Mouse (Mus musculus) forebrain, embryonic 11.5 days (tissue): ENCODE results near the gene Tmtc4. TPM values are rescaled to one million over a fixed set of nuclear protein-coding genes. Genes with fewer than 3 reads are reported as not detected.

Experiments
- ATAC-seq: fragments of 200-750 bp; cut with Nextera tagmentation; replicated peaks from 2 replicates; pipeline ENCODE4 v1.8.0; 2017; ENCODE audit warnings: moderate TSS enrichment; ENCODE audit not compliant: low FRiP score
- DNase-seq: peaks from one replicate; pipeline ENCODE4 v3.0.0-alpha.2; 2017; ENCODE audit warnings: low spot score
- H3K27ac ChIP-seq: fragments of 300-500 bp; sonication (generic); 2 replicates; pipeline ENCODE4 v1.5.1; 2014; ENCODE audit warnings: low read depth, low read length
- H3K27me3 ChIP-seq: fragments of 300-500 bp; sonication (generic); 2 replicates; pipeline ENCODE4 v1.6.1; 2014; ENCODE audit warnings: mild to moderate bottlenecking, low read length, mixed read lengths; ENCODE audit not compliant: control insufficient read depth, insufficient read depth
- H3K36me3 ChIP-seq: fragments of 300-500 bp; sonication (generic); 2 replicates; pipeline ENCODE4 v1.6.1; 2014; ENCODE audit warnings: mild to moderate bottlenecking, low read length, moderate library complexity, mixed read lengths; ENCODE audit not compliant: control insufficient read depth, insufficient read depth
- H3K4me1 ChIP-seq: fragments of 300-500 bp; sonication (generic); replicated peaks from 2 replicates; pipeline ENCODE4 v1.6.1; 2014; ENCODE audit warnings: low read length, mixed read lengths; ENCODE audit not compliant: control insufficient read depth, insufficient read depth
- H3K4me2 ChIP-seq: fragments of 300-500 bp; sonication (generic); 2 replicates; pipeline ENCODE4 v1.6.1; 2014; ENCODE audit warnings: low read depth, mild to moderate bottlenecking, low read length, moderate library complexity, mixed read lengths; ENCODE audit not compliant: severe bottlenecking
- H3K4me3 ChIP-seq: fragments of 300-500 bp; sonication (generic); 2 replicates; pipeline ENCODE4 v1.5.1; 2014; ENCODE audit warnings: low read depth, low read length
- H3K9ac ChIP-seq: fragments of 300-500 bp; sonication (generic); 2 replicates; pipeline ENCODE4 v1.6.1; 2014; ENCODE audit warnings: low read length
- H3K9me3 ChIP-seq: fragments of 300-500 bp; sonication (generic); 2 replicates; pipeline ENCODE4 v1.6.1; 2016; ENCODE audit warnings: low read length, mixed read lengths; ENCODE audit not compliant: control insufficient read depth
- WGBS: fragments of 180-500 bp; shearing (Covaris S2); extraction: QIAGEN DNeasy Blood & Tissue Kit; methylation state at CpG from one replicate; pipeline ENCODE4 v1.1.7; 2014; 5-methylcytosine and 5-hydroxymethylcytosine counted together
- polyA plus RNA-seq: library from polyadenylated mRNA; unstranded; fragments of >200 nt; fragmentation: Nextera tagmentation; extraction: Ambion mirVana; gene quantifications from 2 replicates; pipeline ENCODE4 v1.2.1, GENCODE M21; 2014

Gene Tmtc4
- polyA plus RNA-seq, 1 experiment from 2014 or later: 37.2 TPM

DNA sequence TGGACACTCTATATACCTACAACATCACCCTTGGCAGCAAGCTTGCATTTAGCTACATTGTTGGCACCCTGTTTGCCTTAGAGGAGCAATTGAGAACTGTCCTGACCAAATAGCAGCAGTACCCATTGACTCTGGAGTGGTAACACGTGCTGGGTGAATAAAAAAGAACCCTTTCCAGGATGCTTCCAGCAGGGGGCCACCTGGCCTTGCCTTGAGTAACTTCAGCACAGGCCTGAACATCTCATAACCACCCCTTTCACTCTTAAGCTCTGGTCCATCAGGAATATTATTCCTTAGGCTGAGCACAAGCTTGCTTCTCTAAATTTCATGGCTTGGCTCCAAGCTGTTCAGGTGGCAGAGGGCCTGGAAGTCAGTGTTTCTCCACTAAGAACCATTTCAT lies 30.5 kb downstream of the Tmtc4 start:
- 18% methylated on average over 1 of the region's 1 CpGs for WGBS

DNA sequence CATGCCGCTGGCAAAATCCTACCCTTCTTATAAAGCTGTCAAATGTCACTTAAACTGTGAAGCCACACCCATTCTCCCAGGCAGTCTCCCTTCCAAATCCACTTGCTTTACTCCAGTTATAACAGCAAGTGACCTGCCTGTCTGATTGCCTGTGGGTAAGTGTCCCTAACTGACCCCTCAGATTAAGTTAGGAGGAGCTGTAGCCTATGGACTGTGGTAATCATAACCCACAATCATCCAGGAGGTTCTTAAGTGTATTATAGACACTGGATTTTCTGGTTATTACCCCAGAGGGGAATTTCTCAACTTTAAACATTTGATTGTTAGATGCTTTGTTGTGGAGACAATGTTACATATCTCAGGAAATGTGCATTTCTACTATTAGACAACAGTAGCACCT lies 31.3 kb downstream of the Tmtc4 start:
- no peaks in the 10 kb centered on the region for H3K4me1 ChIP-seq
- H3K4me2 ChIP-seq: no peak overlapping the region
- no peak for ATAC-seq
- no peaks in the 10 kb centered on the region; the same call in 1 of the 2 replicates for H3K36me3 ChIP-seq
- no peaks in the 10 kb centered on the region for H3K27me3 ChIP-seq
- H3K9me3 ChIP-seq: no peaks in the 10 kb centered on the region
- WGBS: 94% methylated on average over 1 of the region's 1 CpGs
- H3K4me3 ChIP-seq: no peak overlapping the region
- H3K27ac ChIP-seq: no peak overlapping the region
- no peak overlapping the region for H3K9ac ChIP-seq
- DNase-seq: no peak

More for the DNA sequence above, 30.5 kb downstream of the Tmtc4 start:
- DNase-seq (peak; percentile 63), ATAC-seq (peak; percentile 48; the same call in 1 of the 2 replicates)
- H3K4me2 ChIP-seq: no peak overlapping the region
- no peak overlapping the region for H3K4me3 ChIP-seq
- H3K9me3 ChIP-seq: no peaks in the 10 kb centered on the region
- no peak overlapping the region for H3K9ac ChIP-seq
- H3K36me3 ChIP-seq: no peaks in the 10 kb centered on the region
- no peaks in the 10 kb centered on the region for H3K4me1 ChIP-seq
- no peaks in the 10 kb centered on the region for H3K27me3 ChIP-seq
- no peak overlapping the region for H3K27ac ChIP-seq

DNA sequence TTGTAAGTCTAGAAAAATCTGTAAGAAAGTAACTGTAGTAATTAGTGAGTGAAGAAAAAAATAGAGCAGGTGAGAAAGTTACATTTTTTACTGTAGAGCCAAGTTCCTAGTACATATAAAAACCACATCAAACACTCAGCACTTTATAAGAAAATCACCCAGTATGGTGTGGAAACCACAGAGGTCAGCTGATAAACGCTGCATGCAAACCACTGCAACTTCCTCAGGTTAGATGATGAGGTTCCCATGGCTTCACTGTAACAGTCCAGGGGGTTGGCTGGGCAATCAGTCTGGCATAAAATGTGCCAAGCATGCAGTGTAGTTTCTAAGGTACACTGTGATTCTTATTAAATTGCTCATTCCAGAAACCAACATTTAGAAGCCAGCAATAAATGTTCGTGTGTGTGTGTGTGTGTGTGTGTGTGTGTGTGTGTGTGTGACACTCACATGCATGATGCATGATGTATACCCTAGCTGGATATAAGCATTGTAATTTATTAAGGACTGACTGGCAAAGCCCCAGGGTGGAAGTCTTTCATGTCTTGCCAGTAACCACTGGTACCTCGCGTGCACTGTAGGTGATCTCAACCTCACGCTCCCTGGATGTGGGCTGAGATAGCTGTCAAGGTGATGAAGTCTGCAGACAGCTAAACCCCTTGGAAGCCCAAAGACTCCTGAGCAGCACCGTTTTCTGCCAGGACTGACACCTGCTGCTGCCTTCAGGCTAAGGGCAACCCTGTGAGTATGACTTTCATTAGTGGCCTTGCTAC lies 32.0 kb downstream of the Tmtc4 start:
- Histone ChIP-seq H3K4me1 (no peaks in the 10 kb centered on the region), H3K36me3 (no peaks in the 10 kb centered on the region; the same call in 1 of the 2 replicates), H3K9ac (no peak overlapping the region), H3K9me3 (no peaks in the 10 kb centered on the region), H3K4me2 (no peak overlapping the region), H3K27me3 (no peaks in the 10 kb centered on the region), H3K27ac (no peak overlapping the region), H3K4me3 (no peak overlapping the region)
- WGBS: 85% methylated on average over 6 of the region's 6 CpGs
- no peak for DNase-seq
- ATAC-seq: no peak

DNA sequence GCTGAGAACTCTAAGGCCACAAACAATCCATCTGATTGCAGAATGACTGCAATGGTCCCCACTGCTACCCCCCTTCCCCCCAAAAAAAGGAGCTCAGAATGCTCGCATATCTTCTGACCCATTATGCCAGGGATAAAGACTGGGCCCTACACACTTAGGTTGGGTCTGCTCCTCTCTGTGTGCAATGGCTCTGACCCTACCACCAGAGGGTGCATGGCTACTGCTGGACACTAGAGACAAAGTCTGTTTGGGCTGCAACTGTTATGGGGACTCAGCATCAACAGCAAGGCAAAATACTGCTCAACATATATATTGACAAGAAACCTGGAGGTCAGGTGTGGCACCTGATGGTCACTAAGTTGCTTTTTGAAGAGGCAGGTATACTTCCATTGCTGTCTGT lies 32.9 kb downstream of the Tmtc4 start:
- ATAC-seq (no peak), DNase-seq (no peak)
- Histone ChIP-seq H3K9ac (no peak overlapping the region), H3K27me3 (no peaks in the 10 kb centered on the region), H3K27ac (no peak overlapping the region), H3K9me3 (no peaks in the 10 kb centered on the region), H3K36me3 (no peaks in the 10 kb centered on the region; the same call in 1 of the 2 replicates), H3K4me1 (no peaks in the 10 kb centered on the region), H3K4me2 (no peak overlapping the region), H3K4me3 (no peak overlapping the region)
- 90% methylated on average over 1 of the region's 1 CpGs for WGBS

DNA sequence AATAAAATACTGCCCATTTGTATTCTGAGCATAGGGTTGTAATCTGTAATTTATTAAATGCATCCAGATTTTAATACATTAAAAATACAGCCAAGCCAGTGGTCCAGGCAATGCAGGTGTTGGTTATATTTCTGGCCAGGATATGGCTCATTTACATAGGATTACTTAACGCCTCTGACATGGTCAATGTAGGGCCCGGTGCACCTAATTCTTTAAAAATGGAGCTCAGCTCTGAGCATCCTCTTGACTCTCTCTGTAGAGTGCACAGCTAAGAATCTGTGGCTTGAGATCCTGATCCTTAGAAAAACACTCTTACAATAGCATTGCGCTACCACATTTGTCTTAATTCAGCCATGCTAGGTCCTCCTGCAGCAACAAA lies 40.4 kb downstream of the Tmtc4 start:
- H3K27ac ChIP-seq: no peak overlapping the region

DNA sequence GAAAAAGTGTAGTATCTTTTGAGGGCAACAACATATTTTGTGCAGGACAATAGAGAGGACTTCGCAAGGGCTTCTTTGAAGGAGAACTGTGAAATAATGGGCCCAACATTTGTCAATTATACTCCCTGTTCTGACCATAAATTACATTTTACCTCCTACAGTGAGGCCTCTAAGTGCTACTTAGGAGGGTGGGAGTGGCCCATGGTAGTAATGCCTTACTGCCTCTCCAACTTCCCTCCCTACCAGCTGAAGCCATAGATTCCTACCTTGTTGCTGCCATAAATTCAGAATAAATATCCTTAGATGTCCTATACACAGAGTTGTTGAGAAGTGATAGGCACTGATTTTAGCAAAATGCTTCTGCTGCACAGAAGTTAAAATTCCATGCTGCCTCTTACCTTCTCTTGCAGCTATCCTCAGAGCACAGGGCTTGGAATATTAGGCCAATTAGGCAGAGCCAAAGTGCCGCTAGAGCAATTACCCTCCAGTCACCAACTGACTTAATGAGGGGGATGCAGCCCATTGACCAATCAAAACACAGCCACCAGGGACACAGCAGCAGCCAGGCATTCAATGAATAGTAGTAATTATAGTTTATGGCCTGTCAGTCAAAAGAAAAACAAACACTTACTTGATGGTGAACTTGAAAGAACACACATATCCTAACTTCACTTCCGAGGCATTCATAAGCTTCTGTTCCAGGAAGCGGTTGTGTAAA lies 40.9 kb downstream of the Tmtc4 start:
- no peaks in the 10 kb centered on the region for H3K27me3 ChIP-seq
- no peaks in the 10 kb centered on the region for H3K9me3 ChIP-seq
- H3K4me2 ChIP-seq: 0 out of 2 replicates have a peak overlapping the region, but pooled peaks have one; percentile 2
- no peak overlapping the region for H3K9ac ChIP-seq
- no peak overlapping the region for H3K4me3 ChIP-seq
- H3K27ac ChIP-seq: peak overlapping the region; percentile 37; the same call in 1 of the 2 replicates
- 26% methylated on average over 4 of the region's 4 CpGs for WGBS
- DNase-seq (peak; percentile 77), ATAC-seq (peak; percentile 97)
- H3K4me1 ChIP-seq: peaks cover 5% of the 10 kb centered on the region
- no peaks in the 10 kb centered on the region; the same call in 1 of the 2 replicates for H3K36me3 ChIP-seq

More for the DNA sequence above, 40.4 kb downstream of the Tmtc4 start:
- no peak overlapping the region for H3K4me3 ChIP-seq
- no peak overlapping the region for H3K4me2 ChIP-seq
- H3K36me3 ChIP-seq: no peaks in the 10 kb centered on the region; the same call in 1 of the 2 replicates
- peak; percentile 65 for ATAC-seq
- H3K9ac ChIP-seq: no peak overlapping the region
- peaks cover 5% of the 10 kb centered on the region for H3K4me1 ChIP-seq
- no peaks in the 10 kb centered on the region for H3K27me3 ChIP-seq
- H3K9me3 ChIP-seq: no peaks in the 10 kb centered on the region
- DNase-seq: no peak
- WGBS: 53% methylated on average over 3 of the region's 3 CpGs

DNA sequence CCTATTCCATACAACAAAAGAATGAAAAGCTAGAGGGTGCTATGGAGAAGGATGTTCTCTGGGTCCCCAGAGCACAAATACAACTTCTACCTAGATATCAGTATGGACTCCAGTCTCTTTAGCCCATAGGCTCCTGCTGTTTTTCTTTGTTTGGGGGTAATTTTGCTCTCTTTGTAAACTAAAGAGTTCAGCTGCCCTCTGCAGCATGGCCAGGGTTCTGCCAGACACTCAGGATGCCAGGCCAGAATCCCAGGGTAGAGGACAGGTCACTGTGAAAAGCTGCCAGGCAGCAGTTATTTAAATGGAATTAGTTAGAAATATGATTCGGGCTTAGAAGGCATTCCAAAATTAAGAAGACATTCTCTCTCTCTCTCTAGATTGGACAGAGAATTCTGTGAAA lies 47.4 kb downstream of the Tmtc4 start:
- Histone ChIP-seq H3K27me3 (no peaks in the 10 kb centered on the region), H3K9me3 (no peaks in the 10 kb centered on the region), H3K4me1 (no peaks in the 10 kb centered on the region), H3K4me3 (no peak overlapping the region), H3K4me2 (no peak overlapping the region), H3K27ac (no peak overlapping the region), H3K9ac (no peak overlapping the region), H3K36me3 (no peaks in the 10 kb centered on the region; the same call in 1 of the 2 replicates)
- DNase-seq: no peak
- WGBS: 81% methylated on average over 1 of the region's 1 CpGs
- no peak for ATAC-seq

DNA sequence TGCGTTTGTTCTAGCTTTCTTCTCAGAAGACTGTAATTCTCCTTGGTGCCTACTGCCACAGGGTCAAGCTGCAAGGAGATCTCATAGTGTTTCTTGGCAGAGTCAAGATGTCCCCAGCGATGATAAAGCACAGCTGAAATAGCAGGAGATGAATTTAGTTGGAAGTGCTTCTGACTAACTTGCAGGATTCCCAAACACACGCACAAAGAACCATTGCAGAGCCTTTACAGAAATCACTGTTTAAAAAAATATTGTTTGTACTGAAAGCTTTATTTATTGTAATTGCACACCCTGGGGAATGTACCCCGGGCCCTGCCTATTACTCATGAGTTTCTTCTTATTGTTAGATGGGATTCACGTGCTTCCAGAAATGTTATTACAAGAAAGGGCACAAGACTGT lies 63.8 kb downstream of the Tmtc4 start:
- H3K4me2 ChIP-seq: no peak overlapping the region
- H3K9ac ChIP-seq: no peak overlapping the region
- ATAC-seq (no peak), DNase-seq (no peak)
- H3K27ac ChIP-seq: no peak overlapping the region
- H3K36me3 ChIP-seq: no peaks in the 10 kb centered on the region; the same call in 1 of the 2 replicates
- H3K9me3 ChIP-seq: no peaks in the 10 kb centered on the region
- no peaks in the 10 kb centered on the region for H3K4me1 ChIP-seq
- 88% methylated on average over 5 of the region's 5 CpGs for WGBS
- H3K27me3 ChIP-seq: no peaks in the 10 kb centered on the region
- no peak overlapping the region for H3K4me3 ChIP-seq
